Mouse (Mus musculus): ENCODE results near the gene Lmx1b.
A peak's percentile ranks its signal among the peaks of the same experiment; 100 is the strongest.

Lmx1b gene

GRCm38 (mm10) chr2:33630081-33631021 lies 10.0 kb downstream of the Lmx1b start:
- DNase-seq (ENCODE audit: low read depth, low spot score): no peak

GRCm38 (mm10) chr2:33629641-33630040 lies 10.7 kb downstream of the Lmx1b start:
- DNase-seq (ENCODE audit: low read depth, low spot score): no peak

- DNase-seq (ENCODE audit: low read depth, low spot score): no peak
Observed at GRCm38 (mm10) chr2:33628791-33629190, 11.5 kb downstream of the Lmx1b start.

- DNase-seq (ENCODE audit: low read depth, low spot score): no peak
Observed at GRCm38 (mm10) chr2:33627058-33627375, 13.3 kb downstream of the Lmx1b start.

- DNase-seq (ENCODE audit: low read depth, low spot score): no peak
Observed at GRCm38 (mm10) chr2:33626262-33627057, 13.9 kb downstream of the Lmx1b start.

- no peak for DNase-seq (ENCODE audit: low read depth, low spot score)
Observed at GRCm38 (mm10) chr2:33617670-33618069, 22.6 kb downstream of the Lmx1b start.

- DNase-seq (ENCODE audit: low read depth, low spot score): no peak
Observed at GRCm38 (mm10) chr2:33616411-33616843, 23.9 kb downstream of the Lmx1b start.

GRCm38 (mm10) chr2:33615843-33616344 lies 24.4 kb downstream of the Lmx1b start:
- DNase-seq (ENCODE audit: low read depth, low spot score): no peak

GRCm38 (mm10) chr2:33605487-33606256 lies 34.6 kb downstream of the Lmx1b start:
- no peak for DNase-seq (ENCODE audit: low read depth, low spot score)

- DNase-seq (ENCODE audit: low read depth, low spot score): no peak
Observed at GRCm38 (mm10) chr2:33604846-33605486, 35.3 kb downstream of the Lmx1b start.

- peak; percentile 7 for DNase-seq (ENCODE audit: low read depth, low spot score)
Observed at GRCm38 (mm10) chr2:33600520-33600919, 39.8 kb downstream of the Lmx1b start.

GRCm38 (mm10) chr2:33597384-33597783 lies 42.9 kb downstream of the Lmx1b start:
- no peak for DNase-seq (ENCODE audit: low read depth, low spot score)

- no peak for DNase-seq (ENCODE audit: low read depth, low spot score)
Observed at GRCm38 (mm10) chr2:33595085-33595423, 45.3 kb downstream of the Lmx1b start.

- no peak for DNase-seq (ENCODE audit: low read depth, low spot score)
Observed at GRCm38 (mm10) chr2:33594181-33595084, 45.9 kb downstream of the Lmx1b start.

GRCm38 (mm10) chr2:33592931-33593555 lies 47.3 kb downstream of the Lmx1b start:
- DNase-seq (ENCODE audit: low read depth, low spot score): peak; percentile 3

GRCm38 (mm10) chr2:33589280-33589679 lies 51.0 kb downstream of the Lmx1b start:
- no peak for DNase-seq (ENCODE audit: low read depth, low spot score)

GRCm38 (mm10) chr2:33584937-33585910 lies 55.1 kb downstream of the Lmx1b start:
- no peak for DNase-seq (ENCODE audit: low read depth, low spot score)

- DNase-seq (ENCODE audit: low read depth, low spot score): no peak
Observed at GRCm38 (mm10) chr2:33583761-33584160, 56.5 kb downstream of the Lmx1b start.

GRCm38 (mm10) chr2:33583317-33583716 lies 57.0 kb downstream of the Lmx1b start:
- DNase-seq (ENCODE audit: low read depth, low spot score): no peak
